Mouse (Mus musculus) C2C12 (cell line): ENCODE results near the gene Fcrls. TPM values are rescaled to one million over a fixed set of nuclear protein-coding genes. Genes with fewer than 3 reads are reported as not detected.

Source experiments
- H3K27me3 ChIP-seq: one replicate; pipeline ENCODE4 v1.6.1; 2011; ENCODE audit not compliant: control insufficient read depth, insufficient read depth, insufficient read length
- H3K36me3 ChIP-seq: one replicate; pipeline ENCODE4 v1.6.1; 2011; ENCODE audit not compliant: control insufficient read depth, insufficient read depth
- H3K4me3 ChIP-seq: one replicate; pipeline ENCODE4 v1.5.1; 2011; ENCODE audit warnings: mild to moderate bottlenecking, control low read depth; ENCODE audit not compliant: poor library complexity, insufficient read depth, severe bottlenecking
- H3K79me2 ChIP-seq: one replicate; pipeline ENCODE4 v1.6.1; 2011; ENCODE audit not compliant: control insufficient read depth, insufficient read depth
- H3K79me3 ChIP-seq: one replicate; pipeline ENCODE4 v1.6.1; 2011; ENCODE audit warnings: low read depth, control low read depth
- H3ac ChIP-seq: one replicate; pipeline ENCODE3; 2011; ENCODE audit warnings: low read depth; ENCODE audit not compliant: control insufficient read depth, insufficient read length
- CEBPB ChIP-seq: IDR thresholded peaks from one replicate; pipeline ENCODE4 v1.6.1; 2011; ENCODE audit warnings: low read depth, mild to moderate bottlenecking, control low read depth, moderate library complexity
- CTCF ChIP-seq: IDR thresholded peaks from one replicate; pipeline ENCODE4 v1.5.1; 2011; ENCODE audit not compliant: control insufficient read depth, insufficient read depth, insufficient read length
- FOSL1 ChIP-seq: IDR thresholded peaks from one replicate; pipeline ENCODE4 v1.8.0; 2011; ENCODE audit warnings: mild to moderate bottlenecking, low read length; ENCODE audit not compliant: poor library complexity, insufficient read depth, severe bottlenecking
- MAX ChIP-seq: IDR thresholded peaks from one replicate; pipeline ENCODE4 v1.6.1; 2011; ENCODE audit warnings: mild to moderate bottlenecking, control low read depth
- MYOD1 ChIP-seq: IDR thresholded peaks from one replicate; pipeline ENCODE4 v1.6.1; 2011; ENCODE audit warnings: low read depth; ENCODE audit not compliant: control insufficient read depth, insufficient read length
- MYOG ChIP-seq: IDR thresholded peaks from one replicate; pipeline ENCODE4 v1.6.1; 2011; ENCODE audit not compliant: control insufficient read depth, insufficient read length; ENCODE audit errors: extremely low read depth
- USF1 ChIP-seq: IDR thresholded peaks from one replicate; pipeline ENCODE4 v1.6.1; 2011; ENCODE audit warnings: low read depth, mild to moderate bottlenecking, control low read depth, moderate library complexity
- polyA plus RNA-seq: library from polyadenylated mRNA; unstranded; fragments of >200 nt; fragmentation: generic; extraction: Trizol; gene quantifications from one replicate; pipeline ENCODE4 v1.2.1, GENCODE M21; 2012; ENCODE audit warnings: missing spikeins

Fcrls gene
- polyA plus RNA-seq, 1 experiment, result not detected

DNA sequence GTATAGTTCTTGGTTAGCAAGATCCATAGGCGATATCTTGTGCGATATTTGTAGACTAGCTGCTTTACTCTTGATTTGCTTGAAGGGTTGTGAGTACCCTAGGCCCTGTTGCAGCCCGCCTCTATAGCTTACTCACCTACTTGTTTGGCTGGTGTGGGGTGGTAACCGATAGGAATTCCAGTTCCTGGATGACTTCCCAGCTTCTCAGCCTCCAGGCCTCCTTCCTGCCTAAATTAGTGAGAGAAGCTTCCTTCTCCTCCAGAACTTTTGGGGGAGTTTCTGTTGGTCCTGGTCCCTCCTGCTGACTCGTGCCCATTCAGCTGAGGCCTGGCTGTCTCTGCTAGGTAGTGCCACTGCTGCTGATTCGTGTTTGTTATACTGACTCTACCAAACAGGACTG is 14.0 kb downstream of the Fcrls start:
- H3K79me2 ChIP-seq, result no peaks in the 10 kb centered on the region
- no peaks in the 10 kb centered on the region for H3K36me3 ChIP-seq
- no peaks in the 10 kb centered on the region for H3K79me3 ChIP-seq
- no peaks in the 10 kb centered on the region for H3K27me3 ChIP-seq
- H3K4me3 ChIP-seq, result no peak overlapping the region
- H3ac ChIP-seq, result no peak overlapping the region
- no peak for TF ChIP-seq MAX
- no peak for TF ChIP-seq FOSL1
- no peak for TF ChIP-seq CEBPB
- no peak for TF ChIP-seq MYOD1
- no peak for TF ChIP-seq CTCF
- TF ChIP-seq USF1, result no peak
- no peak for TF ChIP-seq MYOG

DNA sequence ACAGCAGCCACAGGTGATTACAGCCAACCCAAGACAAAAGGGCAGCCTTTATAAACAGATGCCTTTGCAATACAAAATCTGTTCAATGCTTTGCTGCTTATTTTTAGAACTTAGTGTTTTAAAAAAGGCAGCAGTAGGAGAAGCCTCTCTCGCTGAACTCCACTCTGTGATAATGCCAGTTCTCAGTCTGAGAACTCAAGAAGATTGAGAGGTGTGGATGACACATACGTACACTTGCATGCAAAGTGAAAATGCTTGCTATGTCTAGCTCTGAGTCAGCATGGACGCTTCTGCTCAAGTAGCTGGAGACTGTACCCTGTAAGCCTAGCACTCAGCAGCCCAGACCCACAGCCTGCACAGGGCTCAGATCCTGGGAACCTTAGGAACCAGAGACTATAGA is 16.2 kb downstream of the Fcrls start:
- no peaks in the 10 kb centered on the region for H3K36me3 ChIP-seq
- no peak for TF ChIP-seq CEBPB
- TF ChIP-seq MYOG, result no peak
- TF ChIP-seq MYOD1, result no peak
- TF ChIP-seq CTCF, result no peak
- no peak for TF ChIP-seq FOSL1
- TF ChIP-seq USF1, result no peak
- no peak for TF ChIP-seq MAX
- no peaks in the 10 kb centered on the region for H3K27me3 ChIP-seq
- H3K4me3 ChIP-seq, result no peak overlapping the region
- H3ac ChIP-seq, result no peak overlapping the region
- no peaks in the 10 kb centered on the region for H3K79me2 ChIP-seq
- no peaks in the 10 kb centered on the region for H3K79me3 ChIP-seq

DNA sequence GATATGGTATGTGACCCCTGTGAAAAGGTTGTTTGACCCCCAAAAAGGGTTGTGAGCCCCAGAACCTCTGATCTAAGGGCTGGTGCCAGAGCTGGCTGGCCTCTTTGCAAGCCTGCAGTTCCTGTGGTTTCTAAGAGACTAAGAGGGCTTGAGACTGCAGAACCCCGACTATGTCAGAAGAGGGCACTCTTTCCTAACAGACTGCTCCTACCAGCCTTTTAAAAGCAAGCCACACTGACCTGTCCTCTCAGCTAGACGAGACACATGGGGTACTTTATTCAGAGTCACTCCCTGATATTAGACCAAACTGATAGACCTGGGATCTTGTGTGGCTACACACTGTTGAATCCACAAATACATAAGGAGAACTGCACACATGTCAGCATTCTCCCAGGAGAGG is 19.9 kb downstream of the Fcrls start:
- Histone ChIP-seq H3ac (no peak overlapping the region), H3K27me3 (no peaks in the 10 kb centered on the region), H3K36me3 (no peaks in the 10 kb centered on the region), H3K79me2 (no peaks in the 10 kb centered on the region), H3K4me3 (no peak overlapping the region), H3K79me3 (no peaks in the 10 kb centered on the region)
- TF ChIP-seq MAX (no peak), FOSL1 (no peak), CTCF (no peak), CEBPB (no peak), MYOD1 (no peak), MYOG (no peak), USF1 (no peak)

DNA sequence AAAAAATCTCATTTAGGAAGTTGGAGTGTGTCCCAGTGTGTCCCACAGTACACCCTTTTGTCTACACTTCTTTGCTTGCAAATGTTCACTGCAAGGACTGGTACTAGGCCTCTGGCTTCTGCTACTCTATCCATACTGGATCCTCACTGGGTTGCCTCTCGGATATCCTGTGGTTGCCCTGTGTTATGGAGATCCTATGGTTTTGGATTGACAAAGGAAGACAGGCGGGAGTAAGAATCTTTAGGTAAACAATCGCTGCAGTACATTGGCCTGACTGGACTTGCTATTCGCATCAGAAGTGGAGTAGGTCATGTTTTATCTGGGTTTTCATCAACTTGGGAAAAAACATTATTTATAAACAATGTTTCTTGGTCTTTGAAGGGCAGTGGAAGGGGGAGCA is 22.6 kb downstream of the Fcrls start:
- TF ChIP-seq USF1, result no peak
- TF ChIP-seq MYOD1, result no peak
- no peak for TF ChIP-seq MAX
- no peak for TF ChIP-seq FOSL1
- TF ChIP-seq CEBPB, result no peak
- TF ChIP-seq CTCF, result no peak
- no peak for TF ChIP-seq MYOG

DNA sequence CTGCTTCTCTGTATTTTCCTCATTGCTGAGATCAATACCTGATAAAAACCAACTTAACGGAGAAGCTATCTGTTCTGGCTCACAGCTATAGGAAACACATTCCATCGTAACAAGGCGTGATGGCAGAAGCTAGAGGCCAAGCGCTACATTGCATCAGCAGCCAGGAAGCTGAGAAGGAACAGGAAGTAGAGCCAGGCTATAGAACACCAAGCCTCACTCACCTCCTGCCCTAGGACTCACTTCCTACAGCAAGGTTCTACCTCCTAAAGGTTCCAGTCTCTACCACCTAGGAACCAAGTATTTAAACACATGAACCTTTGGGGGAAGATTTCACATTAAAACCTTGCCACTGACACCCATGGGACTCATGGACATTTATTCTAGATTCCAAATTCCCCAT is 39.9 kb downstream of the Fcrls start:
- H3K4me3 ChIP-seq, result no peak overlapping the region
- no peaks in the 10 kb centered on the region for H3K36me3 ChIP-seq
- H3K27me3 ChIP-seq, result peaks cover 14% of the 10 kb centered on the region
- no peak overlapping the region for H3ac ChIP-seq
- no peaks in the 10 kb centered on the region for H3K79me2 ChIP-seq
- no peaks in the 10 kb centered on the region for H3K79me3 ChIP-seq
- no peak for TF ChIP-seq FOSL1

More for the DNA sequence above, 22.6 kb downstream of the Fcrls start:
- Histone ChIP-seq H3ac (no peak overlapping the region), H3K27me3 (no peaks in the 10 kb centered on the region), H3K36me3 (no peaks in the 10 kb centered on the region), H3K79me3 (no peaks in the 10 kb centered on the region), H3K4me3 (no peak overlapping the region), H3K79me2 (no peaks in the 10 kb centered on the region)

DNA sequence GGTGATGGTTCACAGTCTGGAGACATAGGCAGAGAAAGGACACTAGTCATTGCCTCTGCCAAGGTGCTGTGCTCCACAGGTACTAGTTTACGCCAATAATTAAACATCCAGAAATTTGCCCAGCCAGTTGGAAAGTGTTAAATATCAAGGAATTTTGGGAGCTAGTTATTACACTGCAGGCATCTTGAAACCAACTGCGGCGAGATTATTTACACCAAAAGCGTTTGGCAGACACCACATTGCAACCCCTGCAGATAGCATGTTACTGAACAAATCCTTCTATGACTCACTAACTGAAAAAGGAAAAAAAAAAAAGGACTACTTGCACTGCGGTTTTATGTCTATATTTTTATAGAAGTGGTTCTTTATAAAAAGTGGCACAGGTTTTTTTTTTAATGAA is 41.2 kb downstream of the Fcrls start:
- no peak overlapping the region for H3K4me3 ChIP-seq
- no peak for TF ChIP-seq CTCF
- TF ChIP-seq MYOG, result no peak
- no peak for TF ChIP-seq USF1
- no peak for TF ChIP-seq MYOD1
- no peak for TF ChIP-seq MAX
- TF ChIP-seq CEBPB, result no peak
- no peak for TF ChIP-seq FOSL1
- peaks cover 14% of the 10 kb centered on the region for H3K27me3 ChIP-seq
- no peaks in the 10 kb centered on the region for H3K79me3 ChIP-seq
- H3ac ChIP-seq, result no peak overlapping the region
- H3K79me2 ChIP-seq, result no peaks in the 10 kb centered on the region
- no peaks in the 10 kb centered on the region for H3K36me3 ChIP-seq
